Mouse (Mus musculus) lung, embryonic 14.5 days (tissue): ENCODE measurements around the gene Ube2v1. TPM values are rescaled to one million over a fixed set of nuclear protein-coding genes. Genes with fewer than 3 reads are reported as not detected.
"Not testable (repeated sequence)": the region's sequence is repeated elsewhere in the genome, so short reads cannot be mapped to it uniquely, and the experiment has no call there.

Experiments
- ATAC-seq: fragments of 200-750 bp; cut with Nextera tagmentation; 2 replicates; pipeline ENCODE4 v1.8.0; 2017; ENCODE audit warnings: mild to moderate bottlenecking, moderate TSS enrichment, moderate library complexity; ENCODE audit not compliant: insufficient read depth
- DNase-seq: peaks from one replicate; pipeline ENCODE4 v3.0.0-alpha.2; 2015
- H3K27ac ChIP-seq: fragments of 300-500 bp; sonication (generic); 2 replicates; pipeline ENCODE4 v1.5.1; 2014; ENCODE audit warnings: low read depth, mild to moderate bottlenecking, moderate library complexity
- H3K27me3 ChIP-seq: fragments of 300-500 bp; sonication (generic); 2 replicates; pipeline ENCODE4 v1.6.1; 2014; ENCODE audit warnings: low read length, control low read depth; ENCODE audit not compliant: insufficient read depth
- H3K36me3 ChIP-seq: fragments of 300-500 bp; sonication (generic); 2 replicates; pipeline ENCODE4 v1.6.1; 2014; ENCODE audit warnings: control low read depth; ENCODE audit not compliant: insufficient read depth
- H3K4me1 ChIP-seq: fragments of 300-500 bp; sonication (generic); 2 replicates; pipeline ENCODE4 v1.6.1; 2014; ENCODE audit warnings: antibody characterized with exemption, control low read depth; ENCODE audit not compliant: insufficient read depth
- H3K4me2 ChIP-seq: fragments of 300-500 bp; sonication (generic); 2 replicates; pipeline ENCODE4 v1.6.1; 2014; ENCODE audit warnings: mild to moderate bottlenecking
- H3K4me3 ChIP-seq: fragments of 300-500 bp; sonication (generic); 2 replicates; pipeline ENCODE4 v1.5.1; 2014; ENCODE audit warnings: low read depth, low read length
- H3K9ac ChIP-seq: fragments of 300-500 bp; sonication (generic); 2 replicates; pipeline ENCODE4 v1.6.1; 2014
- H3K9me3 ChIP-seq: fragments of 300-500 bp; sonication (generic); 2 replicates; pipeline ENCODE4 v1.6.1; 2016; ENCODE audit warnings: low read depth, low read length, control low read depth
- CTCF ChIP-seq: IDR thresholded peaks from 2 replicates; pipeline ENCODE4 v1.5.1; 2016; ENCODE audit warnings: antibody characterized with exemption, low read depth
- WGBS: fragments of 180-500 bp; shearing (Covaris S2); extraction: QIAGEN DNeasy Blood & Tissue Kit; methylation state at CpG from one replicate; pipeline ENCODE4 v1.1.7; 2014; 5-methylcytosine and 5-hydroxymethylcytosine counted together
- polyA plus RNA-seq: library from polyadenylated mRNA; unstranded; fragments of >200 nt; fragmentation: Nextera tagmentation; extraction: Ambion mirVana; gene quantifications from 2 replicates; pipeline ENCODE4 v1.2.1, GENCODE M21; 2014

Gene Ube2v1
- polyA plus RNA-seq, 1 experiment from 2014 or later = 293 TPM

DNA sequence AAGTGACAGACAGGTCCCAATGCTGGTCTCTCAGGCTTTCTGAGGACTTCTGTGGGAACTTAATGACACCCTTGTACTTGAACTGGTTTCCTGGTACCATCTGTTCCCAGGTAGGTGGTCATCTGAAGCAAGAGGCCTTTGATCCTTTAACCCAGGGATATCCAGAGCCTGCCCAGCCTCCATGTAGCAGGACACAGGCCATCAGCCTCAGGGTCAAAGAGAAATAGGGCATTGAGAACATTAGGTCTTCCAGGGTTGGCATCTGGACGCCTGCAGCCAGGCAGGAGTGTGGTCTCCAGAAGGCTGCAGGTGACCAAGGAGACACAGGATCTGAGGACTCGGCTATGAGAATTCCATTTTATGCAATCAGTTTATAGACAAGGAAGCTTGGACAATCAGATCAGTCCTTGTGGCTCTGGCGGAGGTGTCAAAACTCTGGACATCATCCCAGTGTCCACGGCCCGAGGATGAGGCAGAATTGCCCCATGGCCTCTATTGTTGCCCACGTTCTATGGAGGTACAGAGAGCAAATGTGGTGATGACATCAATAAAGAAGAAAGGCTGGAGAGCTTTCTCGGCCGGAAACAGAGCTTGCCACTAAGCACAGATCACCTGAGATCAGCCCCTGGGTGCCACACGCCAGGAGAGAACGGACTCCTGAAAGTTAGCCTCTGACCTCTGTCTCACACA lies 23.2 kb upstream of the Ube2v1 start:
- Histone ChIP-seq H3K4me1 (peaks cover 8% of the 10 kb centered on the region), H3K27me3 (no peaks in the 10 kb centered on the region), H3K4me2 (no peak overlapping the region), H3K27ac (no peak overlapping the region), H3K4me3 (no peak overlapping the region), H3K9ac (no peak overlapping the region), H3K36me3 (peaks cover 49% of the 10 kb centered on the region; the same call in 1 of the 2 replicates), H3K9me3 (no peaks in the 10 kb centered on the region)
- no peak for TF ChIP-seq CTCF
- no peak for ATAC-seq
- no peak for DNase-seq
- 82% methylated on average over 10 of the region's 10 CpGs for WGBS

DNA sequence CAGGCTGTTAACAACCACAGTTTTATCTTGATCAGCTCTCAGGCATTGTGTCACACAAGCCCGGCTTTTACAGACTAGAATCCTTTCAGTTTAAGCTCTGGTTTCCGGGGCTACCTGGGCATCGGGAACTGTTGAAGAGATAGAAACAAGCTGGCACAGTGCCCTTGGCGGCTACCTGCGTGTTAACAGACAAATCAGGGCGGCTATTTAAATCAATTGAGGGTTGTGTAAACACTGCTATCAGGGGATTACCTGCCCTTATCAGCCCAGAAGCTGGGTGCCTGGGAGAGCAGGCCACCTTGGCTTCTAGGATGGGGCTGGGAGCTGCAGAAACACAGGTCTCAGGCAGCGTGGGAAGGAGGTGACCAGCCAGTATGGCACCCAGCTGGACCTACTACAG lies 20.8 kb upstream of the Ube2v1 start:
- no peak for DNase-seq
- no peak overlapping the region for H3K4me3 ChIP-seq
- no peak overlapping the region for H3K4me2 ChIP-seq
- H3K9me3 ChIP-seq = no peaks in the 10 kb centered on the region
- no peak for TF ChIP-seq CTCF
- H3K36me3 ChIP-seq = peaks cover 50% of the 10 kb centered on the region; the same call in 1 of the 2 replicates
- no peaks in the 10 kb centered on the region for H3K27me3 ChIP-seq
- H3K27ac ChIP-seq = no peak overlapping the region
- H3K4me1 ChIP-seq = no peaks in the 10 kb centered on the region
- H3K9ac ChIP-seq = no peak overlapping the region
- no peak for ATAC-seq
- WGBS = 53% methylated on average over 7 of the region's 7 CpGs

DNA sequence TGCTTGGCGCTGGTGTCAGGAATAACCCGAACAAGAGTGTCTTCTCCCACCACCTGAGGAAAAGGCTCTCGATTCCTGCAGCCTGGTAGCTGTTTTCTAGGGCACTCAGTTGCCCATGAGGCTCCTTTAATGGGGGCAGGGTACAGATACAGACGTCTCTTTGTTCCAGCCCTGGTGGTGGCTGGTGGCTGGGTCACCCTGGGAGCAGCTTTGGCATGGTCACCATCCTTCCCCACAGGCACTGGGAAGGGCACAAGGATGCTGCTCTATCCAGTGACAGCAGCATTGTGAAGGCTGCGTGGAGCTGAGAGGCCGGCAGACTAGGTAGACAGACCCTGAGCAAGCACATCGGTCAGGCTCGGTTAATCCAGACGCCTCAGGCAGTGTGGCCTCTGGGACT lies 19.7 kb upstream of the Ube2v1 start:
- H3K36me3 ChIP-seq = peaks cover 49% of the 10 kb centered on the region; the same call in 1 of the 2 replicates
- 90% methylated on average over 9 of the region's 9 CpGs for WGBS
- H3K9ac ChIP-seq = no peak overlapping the region
- no peak overlapping the region for H3K27ac ChIP-seq
- no peak for TF ChIP-seq CTCF
- H3K27me3 ChIP-seq = no peaks in the 10 kb centered on the region
- no peaks in the 10 kb centered on the region for H3K9me3 ChIP-seq
- H3K4me2 ChIP-seq = no peak overlapping the region
- no peaks in the 10 kb centered on the region for H3K4me1 ChIP-seq
- ATAC-seq = no peak
- H3K4me3 ChIP-seq = no peak overlapping the region
- no peak for DNase-seq

DNA sequence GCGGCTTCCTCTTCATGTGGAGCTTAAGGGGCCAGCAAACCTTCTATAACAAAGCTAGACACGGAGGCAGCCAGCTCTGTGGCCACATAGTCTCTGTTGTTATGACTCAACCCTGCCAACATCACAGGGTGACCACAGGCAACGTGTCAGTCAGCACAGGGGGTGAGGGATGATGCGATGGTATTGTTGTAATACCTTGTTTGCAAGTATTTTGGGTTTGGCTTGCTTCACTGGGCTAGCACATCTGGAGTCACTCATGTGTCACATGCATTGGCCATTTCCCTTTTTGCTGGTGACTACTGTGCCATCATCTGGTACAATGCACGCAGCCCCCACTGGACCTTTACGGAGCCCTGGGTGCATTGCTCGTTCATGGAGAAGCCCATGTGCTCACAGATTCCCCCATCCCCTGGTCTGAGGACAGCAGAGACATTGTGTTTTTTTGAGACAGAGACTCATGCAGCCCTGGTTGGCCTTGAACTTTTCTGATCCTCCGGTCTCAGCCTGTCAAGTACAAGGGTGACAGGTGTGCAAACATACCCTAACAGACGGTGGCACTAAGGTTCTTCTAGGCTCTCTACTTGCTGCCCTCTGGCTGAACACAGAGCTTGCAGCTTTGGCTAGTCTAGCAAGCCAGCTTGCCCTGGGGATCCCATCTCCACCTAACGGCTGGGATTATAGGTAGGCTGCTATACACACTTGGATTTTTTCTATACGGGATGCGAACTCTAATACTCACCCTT lies 17.6 kb upstream of the Ube2v1 start:
- TF ChIP-seq CTCF = no peak
- Histone ChIP-seq H3K27me3 (no peaks in the 10 kb centered on the region), H3K27ac (no peak overlapping the region), H3K4me1 (no peaks in the 10 kb centered on the region), H3K4me2 (no peak overlapping the region), H3K4me3 (no peak overlapping the region), H3K9me3 (no peaks in the 10 kb centered on the region), H3K36me3 (peaks cover 65% of the 10 kb centered on the region), H3K9ac (no peak overlapping the region)
- WGBS = 78% methylated on average over 12 of the region's 12 CpGs
- no peak for ATAC-seq
- DNase-seq = no peak

DNA sequence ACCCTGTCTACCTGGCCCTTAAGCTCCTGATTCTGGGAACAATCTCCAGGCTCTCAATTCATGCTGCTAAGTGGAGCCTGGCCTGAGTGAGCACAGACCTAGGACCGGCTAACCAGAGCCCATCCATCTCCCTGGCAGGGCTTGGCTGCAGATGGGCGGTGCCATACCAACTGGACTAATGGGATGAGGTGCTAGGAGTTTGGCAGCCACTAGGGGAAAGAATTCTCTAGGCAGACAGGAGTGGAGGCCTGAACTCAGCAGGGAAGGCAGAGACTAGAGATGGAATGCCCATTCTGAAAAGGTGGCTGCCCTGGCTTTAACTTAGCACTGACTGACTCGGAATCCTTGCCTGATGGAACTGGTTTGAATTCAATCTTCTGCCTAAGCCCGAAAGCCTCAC lies 14.5 kb upstream of the Ube2v1 start:
- ATAC-seq = no peak
- H3K36me3 ChIP-seq = peaks cover 48% of the 10 kb centered on the region
- H3K27me3 ChIP-seq = no peaks in the 10 kb centered on the region
- no peak for DNase-seq
- H3K27ac ChIP-seq = no peak overlapping the region
- H3K4me1 ChIP-seq = no peaks in the 10 kb centered on the region
- no peaks in the 10 kb centered on the region for H3K9me3 ChIP-seq
- no peak overlapping the region for H3K9ac ChIP-seq
- no peak overlapping the region for H3K4me3 ChIP-seq
- no peak overlapping the region for H3K4me2 ChIP-seq
- peak; percentile 42 for TF ChIP-seq CTCF
- 62% methylated on average over 4 of the region's 4 CpGs for WGBS

DNA sequence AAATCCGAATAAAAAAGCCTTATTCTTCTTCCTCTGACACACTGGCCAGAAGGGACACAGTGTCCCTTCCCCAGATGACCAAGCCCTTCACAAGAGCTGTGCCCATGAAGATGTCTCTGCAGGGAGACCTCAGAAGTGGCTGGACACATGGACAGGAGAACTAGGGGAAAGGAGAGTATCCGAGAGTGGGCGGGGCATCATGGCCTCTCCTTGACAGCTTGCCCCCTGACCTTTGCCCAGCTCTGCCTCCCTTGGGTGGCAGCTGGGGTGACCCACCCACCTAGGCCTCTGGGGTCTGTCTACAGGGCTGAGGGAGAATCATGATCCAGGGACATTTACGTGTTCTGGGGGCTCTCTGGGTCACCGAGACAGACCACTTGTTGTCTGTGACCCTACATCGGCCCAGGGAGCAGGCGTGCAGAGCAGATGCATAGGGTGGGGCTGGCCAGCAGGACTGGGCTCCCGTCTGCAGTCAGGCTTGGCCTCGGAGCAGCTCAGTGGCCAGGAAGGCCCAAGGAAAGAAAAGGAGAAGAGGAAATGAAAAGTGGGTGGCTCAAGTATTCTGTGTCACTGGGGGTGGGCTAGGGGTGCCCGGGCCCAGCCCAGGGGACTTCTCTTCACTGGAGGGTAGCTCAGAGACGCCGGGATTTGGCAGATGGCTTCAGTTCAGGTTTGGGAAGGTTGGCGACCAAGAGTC lies 11.6 kb upstream of the Ube2v1 start:
- 82% methylated on average over 13 of the region's 13 CpGs for WGBS
- not testable (repeated sequence) for DNase-seq, H3K9me3 ChIP-seq, ATAC-seq, H3K4me3 ChIP-seq, H3K27me3 ChIP-seq, H3K27ac ChIP-seq, H3K9ac ChIP-seq, H3K4me1 ChIP-seq, H3K4me2 ChIP-seq
- peaks cover 34% of the 10 kb centered on the region for H3K36me3 ChIP-seq

DNA sequence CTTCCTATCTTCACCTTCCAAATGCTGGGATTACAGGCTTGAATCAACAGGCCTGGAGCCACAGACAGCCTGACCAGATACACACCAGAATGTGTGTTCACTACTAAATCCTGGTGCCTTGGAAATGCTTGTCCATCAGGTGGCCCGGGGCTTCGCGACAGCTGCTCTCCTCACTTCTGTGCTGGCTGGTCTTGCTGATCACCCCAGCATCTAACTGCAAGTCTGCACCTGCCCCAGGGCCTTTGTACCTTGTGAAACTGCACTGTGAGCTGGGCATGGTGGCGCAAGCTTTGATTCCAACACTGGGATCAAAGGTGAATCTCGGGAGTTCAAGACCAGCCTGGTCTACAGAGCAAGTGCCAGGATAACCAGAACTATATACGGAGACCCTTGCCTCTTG lies 10.3 kb upstream of the Ube2v1 start:
- 85% methylated on average over 6 of the region's 6 CpGs for WGBS
- H3K4me1 ChIP-seq = no peaks in the 10 kb centered on the region
- no peak for TF ChIP-seq CTCF
- H3K27me3 ChIP-seq = no peaks in the 10 kb centered on the region
- no peak overlapping the region for H3K4me2 ChIP-seq
- ATAC-seq = no peak
- peaks cover 33% of the 10 kb centered on the region for H3K36me3 ChIP-seq
- H3K9ac ChIP-seq = no peak overlapping the region
- H3K9me3 ChIP-seq = no peaks in the 10 kb centered on the region
- DNase-seq = no peak
- no peak overlapping the region for H3K4me3 ChIP-seq
- H3K27ac ChIP-seq = no peak overlapping the region
